Mouse (Mus musculus): ENCODE measurements at regions not wholly inside any gene's neighbourhood (a gene's known extent, or its start where the extent isn't known, plus 50 kb on each side); places are given as distances from the start of the nearest gene placed in this dataset.

DNA sequence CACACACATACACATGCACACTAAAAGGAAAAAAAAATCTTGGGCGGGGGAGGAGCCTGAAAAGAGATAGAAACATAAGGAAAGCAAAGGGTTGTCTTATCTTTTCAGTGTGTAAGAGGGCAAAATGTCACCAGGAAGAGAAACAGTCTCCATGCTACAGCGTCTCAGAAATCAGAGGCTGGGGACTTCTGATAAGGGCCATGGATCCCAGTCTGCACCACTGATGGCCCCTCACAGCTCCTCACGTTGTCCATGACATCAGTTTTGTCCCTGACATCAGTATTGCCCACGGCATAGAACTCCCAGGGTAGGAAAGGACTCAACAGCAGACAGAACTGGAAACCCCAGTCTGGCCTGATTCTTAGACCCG, 135.0 kb downstream of the 2410131K14Rik start:
- H3K4me3 ChIP-seq (ENCODE audit: low read depth, low read length) = no peak overlapping the region; the same call in 1 of the 2 replicates
- TF ChIP-seq TAL1 (conservative IDR thresholded peaks at IDR 0.05; ENCODE audit: low read depth, low read length) (no peak), GATA2 (IDR thresholded peaks at IDR 0.05; ENCODE audit: borderline replicate concordance, low read depth, low read length) (no peak), CTCF (IDR thresholded peaks at IDR 0.05; ENCODE audit: low read depth, low read length) (no peak), GATA1 (IDR thresholded peaks at IDR 0.05; ENCODE audit: borderline replicate concordance, low read length) (no peak), POLR2AphosphoS5 (IDR thresholded peaks at IDR 0.05; ENCODE audit: insufficient replicate concordance, low read depth, low read length) (no peak)
- ATAC-seq (ENCODE audit: extremely low read depth, insufficient number of reproducible peaks, low FRiP score, poor library complexity, severe bottlenecking) (peak; percentile 48; the same call in 1 of the 2 replicates), DNase-seq (ENCODE audit: low spot score) (no peak)
- H3K4me1 ChIP-seq (ENCODE audit: insufficient read depth, low read depth, low read length) = peaks cover 14% of the 10 kb centered on the region
- H3K9me3 ChIP-seq (replicated peaks) = no peaks in the 10 kb centered on the region
- peaks cover 29% of the 10 kb centered on the region for H3K27me3 ChIP-seq (ENCODE audit: insufficient read depth, low read length)
- H3K36me3 ChIP-seq (replicated peaks) = no peaks in the 10 kb centered on the region

DNA sequence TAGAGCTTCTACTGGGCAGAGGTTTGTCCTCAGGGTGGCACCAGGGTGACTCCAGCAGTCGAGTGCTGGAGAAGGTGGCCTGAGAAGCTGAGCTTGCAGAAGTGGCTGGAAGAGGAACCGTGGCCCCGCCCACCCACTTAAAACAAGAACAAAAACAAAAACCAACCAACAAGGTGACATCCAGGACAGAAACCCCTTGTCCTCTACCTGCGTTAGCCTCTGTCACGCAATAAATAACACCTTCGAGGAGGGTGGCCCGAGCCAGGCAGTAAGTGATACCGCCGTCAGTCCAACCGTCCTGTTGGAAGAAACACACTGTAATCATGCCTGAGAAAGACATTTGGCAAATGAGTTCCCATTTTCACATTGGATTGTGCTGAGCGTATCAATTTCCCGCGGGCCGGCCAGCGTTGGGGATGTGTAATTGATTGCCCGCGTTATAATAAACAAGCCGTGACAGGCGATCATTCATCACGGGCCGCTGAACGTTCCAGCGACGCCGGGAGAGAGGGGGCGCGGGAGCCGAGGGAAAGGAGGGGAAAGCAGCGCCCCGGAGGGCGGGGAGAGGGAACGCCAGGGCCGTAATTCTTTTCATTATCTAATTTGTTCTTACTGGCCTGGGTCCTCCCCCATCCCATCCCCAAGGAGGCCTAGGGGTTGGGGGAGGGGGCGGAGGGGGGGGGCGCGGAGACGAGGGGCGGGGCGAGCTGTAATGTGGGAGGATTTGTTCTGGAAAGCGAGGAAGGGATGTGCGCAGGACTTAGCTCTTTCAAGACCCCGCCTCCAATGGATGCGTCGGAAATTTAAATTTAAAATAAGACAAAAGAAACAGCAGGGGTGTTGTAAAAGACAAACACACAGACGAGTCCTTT, 135.6 kb downstream of the 2410131K14Rik start:
- H3K27me3 ChIP-seq (ENCODE audit: insufficient read depth, low read length) = peaks cover 28% of the 10 kb centered on the region
- H3K4me1 ChIP-seq (ENCODE audit: insufficient read depth, low read depth, low read length) = peaks cover 14% of the 10 kb centered on the region
- TF ChIP-seq GATA1 (IDR thresholded peaks at IDR 0.05; ENCODE audit: borderline replicate concordance, low read length) = no peak
- TF ChIP-seq POLR2AphosphoS5 (IDR thresholded peaks at IDR 0.05; ENCODE audit: insufficient replicate concordance, low read depth, low read length) = no peak
- no peak for TF ChIP-seq GATA2 (IDR thresholded peaks at IDR 0.05; ENCODE audit: borderline replicate concordance, low read depth, low read length)
- no peak for TF ChIP-seq TAL1 (conservative IDR thresholded peaks at IDR 0.05; ENCODE audit: low read depth, low read length)
- no peak for TF ChIP-seq CTCF (IDR thresholded peaks at IDR 0.05; ENCODE audit: low read depth, low read length)
- H3K9me3 ChIP-seq (replicated peaks) = no peaks in the 10 kb centered on the region
- ATAC-seq (ENCODE audit: extremely low read depth, insufficient number of reproducible peaks, low FRiP score, poor library complexity, severe bottlenecking) = no peak
- DNase-seq (ENCODE audit: low spot score) = no peak
- H3K4me3 ChIP-seq (ENCODE audit: low read depth, low read length) = peak overlapping the region; percentile 59; the same call in 1 of the 2 replicates
- H3K36me3 ChIP-seq (replicated peaks) = no peaks in the 10 kb centered on the region

DNA sequence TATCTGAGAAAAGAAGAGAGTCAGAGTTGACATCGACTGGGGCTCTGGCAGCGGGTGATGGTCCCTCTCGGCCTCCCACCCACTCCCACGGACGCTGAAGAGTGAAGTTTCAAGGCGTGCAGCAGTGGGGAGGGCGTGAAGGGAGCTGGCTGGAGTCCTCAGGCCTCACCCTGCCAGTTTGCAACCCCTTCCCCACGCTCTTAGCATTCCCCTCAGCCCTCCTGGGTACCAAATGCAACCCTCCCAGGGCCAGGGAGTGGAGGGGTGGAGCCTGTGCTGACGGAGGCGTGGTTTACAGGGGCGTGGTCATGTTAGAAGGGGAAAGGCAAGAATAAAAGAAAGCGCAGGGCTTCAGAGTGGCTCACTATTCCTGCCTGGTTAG, 136.3 kb downstream of the 2410131K14Rik start:
- no peaks in the 10 kb centered on the region for H3K36me3 ChIP-seq (replicated peaks)
- peaks cover 14% of the 10 kb centered on the region for H3K4me1 ChIP-seq (ENCODE audit: insufficient read depth, low read depth, low read length)
- H3K4me3 ChIP-seq (ENCODE audit: low read depth, low read length) = peak overlapping the region; percentile 50; the same call in 1 of the 2 replicates
- no peak for ATAC-seq (ENCODE audit: extremely low read depth, insufficient number of reproducible peaks, low FRiP score, poor library complexity, severe bottlenecking)
- DNase-seq (ENCODE audit: low spot score) = no peak
- TF ChIP-seq GATA1 (IDR thresholded peaks at IDR 0.05; ENCODE audit: borderline replicate concordance, low read length) (no peak), POLR2AphosphoS5 (IDR thresholded peaks at IDR 0.05; ENCODE audit: insufficient replicate concordance, low read depth, low read length) (no peak), TAL1 (conservative IDR thresholded peaks at IDR 0.05; ENCODE audit: low read depth, low read length) (no peak), CTCF (IDR thresholded peaks at IDR 0.05; ENCODE audit: low read depth, low read length) (no peak), GATA2 (IDR thresholded peaks at IDR 0.05; ENCODE audit: borderline replicate concordance, low read depth, low read length) (no peak)
- H3K9me3 ChIP-seq (replicated peaks) = no peaks in the 10 kb centered on the region
- peaks cover 34% of the 10 kb centered on the region for H3K27me3 ChIP-seq (ENCODE audit: insufficient read depth, low read length)

DNA sequence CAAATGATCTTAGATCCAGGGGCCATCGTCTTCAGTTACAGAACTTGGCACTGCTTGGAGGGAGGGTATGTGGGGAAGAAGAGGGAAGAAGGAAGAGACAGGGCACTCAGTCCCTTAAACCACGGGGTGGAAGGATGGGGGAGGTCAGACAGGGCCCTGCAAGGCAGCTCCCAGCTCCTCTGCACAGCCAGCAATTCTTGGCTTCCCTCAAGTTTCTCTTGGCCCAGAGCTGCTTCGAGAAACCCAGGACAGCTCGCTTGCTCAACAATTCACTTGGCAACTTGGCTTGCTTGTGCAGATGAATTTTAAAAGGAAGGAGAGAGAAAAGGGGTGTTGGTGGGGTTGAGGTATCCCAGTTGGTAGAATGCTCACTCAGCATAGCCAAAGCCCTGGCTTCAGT, 141.1 kb downstream of the 2410131K14Rik start:
- peaks cover 28% of the 10 kb centered on the region for H3K27me3 ChIP-seq (ENCODE audit: insufficient read depth, low read length)
- H3K9me3 ChIP-seq (replicated peaks) = no peaks in the 10 kb centered on the region
- DNase-seq (ENCODE audit: low spot score) = no peak
- TF ChIP-seq GATA1 (IDR thresholded peaks at IDR 0.05; ENCODE audit: borderline replicate concordance, low read length) = no peak
- no peak for TF ChIP-seq POLR2AphosphoS5 (IDR thresholded peaks at IDR 0.05; ENCODE audit: insufficient replicate concordance, low read depth, low read length)
- no peak for TF ChIP-seq GATA2 (IDR thresholded peaks at IDR 0.05; ENCODE audit: borderline replicate concordance, low read depth, low read length)
- TF ChIP-seq TAL1 (conservative IDR thresholded peaks at IDR 0.05; ENCODE audit: low read depth, low read length) = no peak
- no peak for TF ChIP-seq CTCF (IDR thresholded peaks at IDR 0.05; ENCODE audit: low read depth, low read length)
- no peak for ATAC-seq (ENCODE audit: extremely low read depth, insufficient number of reproducible peaks, low FRiP score, poor library complexity, severe bottlenecking)
- H3K4me3 ChIP-seq (ENCODE audit: low read depth, low read length) = no peak overlapping the region
- H3K4me1 ChIP-seq (ENCODE audit: insufficient read depth, low read depth, low read length) = peaks cover 4% of the 10 kb centered on the region
- no peaks in the 10 kb centered on the region for H3K36me3 ChIP-seq (replicated peaks)

DNA sequence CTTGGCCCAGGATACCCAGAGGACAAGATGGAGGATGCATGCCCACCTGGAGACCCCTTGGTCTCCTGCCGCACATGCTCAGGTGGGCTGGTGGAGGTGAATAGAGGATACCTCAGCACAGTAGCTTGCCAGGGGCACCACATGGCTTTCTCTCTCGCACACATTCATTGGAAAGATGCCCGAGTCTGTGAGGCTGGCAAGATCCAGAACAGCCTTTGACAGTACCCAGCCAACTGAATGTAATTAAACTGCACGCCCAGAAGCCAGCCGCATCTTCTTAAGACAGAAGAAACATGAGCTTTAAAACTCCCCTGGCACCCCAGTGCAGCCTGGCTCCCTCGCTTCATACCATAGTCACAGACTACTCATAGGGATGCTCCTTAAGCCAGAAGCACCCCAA, 143.4 kb downstream of the 2410131K14Rik start:
- H3K36me3 ChIP-seq (replicated peaks) = no peaks in the 10 kb centered on the region
- no peak overlapping the region for H3K4me3 ChIP-seq (ENCODE audit: low read depth, low read length)
- no peak for ATAC-seq (ENCODE audit: extremely low read depth, insufficient number of reproducible peaks, low FRiP score, poor library complexity, severe bottlenecking)
- peaks cover 28% of the 10 kb centered on the region for H3K27me3 ChIP-seq (ENCODE audit: insufficient read depth, low read length)
- TF ChIP-seq CTCF (IDR thresholded peaks at IDR 0.05; ENCODE audit: low read depth, low read length) (no peak), POLR2AphosphoS5 (IDR thresholded peaks at IDR 0.05; ENCODE audit: insufficient replicate concordance, low read depth, low read length) (no peak), TAL1 (conservative IDR thresholded peaks at IDR 0.05; ENCODE audit: low read depth, low read length) (no peak), GATA2 (IDR thresholded peaks at IDR 0.05; ENCODE audit: borderline replicate concordance, low read depth, low read length) (no peak), GATA1 (IDR thresholded peaks at IDR 0.05; ENCODE audit: borderline replicate concordance, low read length) (no peak)
- no peaks in the 10 kb centered on the region for H3K9me3 ChIP-seq (replicated peaks)
- no peaks in the 10 kb centered on the region for H3K4me1 ChIP-seq (ENCODE audit: insufficient read depth, low read depth, low read length)
- no peak for DNase-seq (ENCODE audit: low spot score)

DNA sequence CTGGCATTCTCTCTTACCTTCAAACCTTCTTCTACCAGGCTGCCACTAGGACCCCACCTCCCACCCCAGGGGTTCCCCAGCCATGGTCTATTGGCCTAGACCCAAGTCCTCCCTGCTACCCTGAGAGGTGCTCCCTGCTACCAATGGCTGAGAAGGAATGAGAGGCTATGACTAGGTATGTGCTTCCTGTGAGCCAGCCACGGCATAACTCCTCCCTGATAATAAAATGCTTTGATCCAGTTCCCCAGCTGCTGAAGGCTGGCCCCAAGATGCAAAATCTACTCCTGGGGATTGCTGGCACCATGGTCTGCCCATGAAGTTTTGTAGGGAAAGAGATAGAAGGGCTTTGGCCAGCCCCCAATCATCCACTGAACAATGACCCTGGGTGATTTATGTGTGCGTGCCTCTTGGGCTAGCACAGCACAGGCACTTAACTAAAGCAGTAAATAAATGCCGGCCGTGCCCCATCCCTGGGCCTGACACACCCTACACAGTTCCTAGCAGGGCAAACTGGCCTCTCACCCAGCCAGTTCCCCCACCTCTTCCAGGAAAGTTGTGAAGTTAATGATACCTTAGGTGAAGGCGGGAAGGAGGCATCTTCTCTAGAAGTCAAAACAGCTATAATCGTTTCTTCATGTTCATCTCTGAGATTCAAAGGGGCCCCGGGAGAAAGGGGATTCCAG, 145.8 kb downstream of the 2410131K14Rik start:
- peaks cover 4% of the 10 kb centered on the region for H3K4me1 ChIP-seq (ENCODE audit: insufficient read depth, low read depth, low read length)
- H3K4me3 ChIP-seq (ENCODE audit: low read depth, low read length) = no peak overlapping the region
- no peak for DNase-seq (ENCODE audit: low spot score)
- no peak for TF ChIP-seq TAL1 (conservative IDR thresholded peaks at IDR 0.05; ENCODE audit: low read depth, low read length)
- TF ChIP-seq GATA2 (IDR thresholded peaks at IDR 0.05; ENCODE audit: borderline replicate concordance, low read depth, low read length) = no peak
- no peak for TF ChIP-seq CTCF (IDR thresholded peaks at IDR 0.05; ENCODE audit: low read depth, low read length)
- TF ChIP-seq GATA1 (IDR thresholded peaks at IDR 0.05; ENCODE audit: borderline replicate concordance, low read length) = no peak
- no peak for TF ChIP-seq POLR2AphosphoS5 (IDR thresholded peaks at IDR 0.05; ENCODE audit: insufficient replicate concordance, low read depth, low read length)
- no peaks in the 10 kb centered on the region for H3K36me3 ChIP-seq (replicated peaks)
- peaks cover 21% of the 10 kb centered on the region for H3K27me3 ChIP-seq (ENCODE audit: insufficient read depth, low read length)
- H3K9me3 ChIP-seq (replicated peaks) = no peaks in the 10 kb centered on the region
- ATAC-seq (ENCODE audit: extremely low read depth, insufficient number of reproducible peaks, low FRiP score, poor library complexity, severe bottlenecking) = no peak

All from G1E (cell line).